Mouse (Mus musculus): ENCODE data around the gene Gm19426. TPM values are rescaled to one million over a fixed set of nuclear protein-coding genes. Genes with fewer than 3 reads are reported as not detected.
"Not testable (repeated sequence)": the region's sequence is repeated elsewhere in the genome, so short reads cannot be mapped to it uniquely, and the experiment has no call there.

Gm19426 gene
- polyA plus RNA-seq, 1 experiment = 3.7 TPM

DNA sequence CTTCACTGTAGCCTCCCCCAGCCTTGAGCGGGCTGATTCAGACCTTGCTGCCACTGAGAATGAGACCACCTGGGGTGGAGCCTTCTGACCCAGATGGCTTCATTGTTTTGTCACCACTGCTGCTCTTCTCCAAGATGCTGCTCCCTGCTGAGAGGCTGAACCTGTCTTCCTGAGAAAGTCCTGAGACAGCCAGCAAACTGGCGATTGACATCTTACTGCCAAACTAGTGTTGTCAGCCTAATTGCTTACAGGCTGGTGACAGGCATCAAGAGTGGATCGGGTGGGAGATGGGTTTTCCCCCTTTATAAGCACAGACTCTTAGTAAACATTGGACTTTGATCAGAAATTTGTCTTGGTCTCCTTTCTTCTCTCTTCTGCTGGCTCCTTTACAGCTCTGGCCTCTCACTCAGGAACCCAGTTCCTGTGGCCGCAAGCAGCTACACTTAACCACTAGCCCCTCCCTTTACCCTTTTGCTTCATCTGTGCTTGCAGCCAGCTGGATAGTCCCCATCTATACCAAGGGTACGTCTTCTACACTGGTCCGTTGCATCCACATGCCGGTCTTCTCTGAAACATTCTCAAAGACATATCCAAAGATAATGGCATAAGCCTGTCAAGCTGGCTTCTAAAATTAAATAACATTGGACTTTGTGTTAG, 13.7 kb upstream of the Gm19426 start:
- DNase-seq (ENCODE audit: extremely low spot score in 1 of 2, low spot score in 1 of 2) = no peak

- DNase-seq (ENCODE audit: extremely low spot score in 1 of 2, low spot score in 1 of 2) = no peak
Observed at GRCm38 (mm10) chr2:84756245-84756644, 12.8 kb upstream of the Gm19426 start.

DNA sequence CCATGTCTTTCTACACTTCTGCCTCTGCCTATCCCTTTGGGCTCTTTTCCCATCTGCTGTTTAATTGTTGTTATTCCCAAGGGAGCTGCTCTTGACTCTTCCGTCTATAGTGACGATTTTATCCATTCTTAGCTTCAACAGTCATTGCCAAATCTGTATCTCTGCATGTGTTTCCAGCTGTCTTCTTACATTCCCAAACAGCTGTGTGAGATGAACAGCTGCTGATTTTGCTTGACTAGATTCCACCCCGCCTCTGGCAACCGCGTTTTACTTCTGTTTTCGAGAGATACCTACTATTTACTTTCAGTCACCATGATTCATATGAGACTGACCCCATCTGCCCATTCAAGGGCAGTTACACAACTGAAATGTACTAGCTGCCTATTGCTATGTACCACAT, 6.7 kb upstream of the Gm19426 start:
- no peak for DNase-seq (ENCODE audit: extremely low spot score in 1 of 2, low spot score in 1 of 2)

DNA sequence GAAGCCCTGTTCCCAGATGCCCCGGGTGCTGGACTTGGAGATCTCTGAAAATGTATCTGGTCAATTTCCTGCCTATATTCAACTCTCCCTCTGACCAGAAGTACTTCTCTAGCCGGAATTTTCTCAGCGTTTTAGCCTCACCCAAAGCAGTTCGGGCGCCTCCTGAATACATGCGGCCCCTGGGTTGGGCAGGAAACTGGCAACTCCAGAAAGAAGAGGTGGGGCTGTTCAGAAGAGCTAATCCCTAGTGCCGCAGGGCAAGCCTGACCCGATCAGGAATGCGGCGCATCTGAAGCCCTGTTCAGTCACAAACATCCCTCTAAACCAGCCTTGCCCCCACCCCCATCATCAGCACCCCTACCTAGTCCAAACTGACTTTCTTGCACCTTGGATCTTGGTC, 671 bp upstream of the Gm19426 start:
- no peak for DNase-seq (ENCODE audit: extremely low spot score in 1 of 2, low spot score in 1 of 2)

GRCm38 (mm10) chr2:84742451-84743283, 788 bp downstream of the Gm19426 start:
- no peak for DNase-seq (ENCODE audit: extremely low spot score in 1 of 2, low spot score in 1 of 2)

DNA sequence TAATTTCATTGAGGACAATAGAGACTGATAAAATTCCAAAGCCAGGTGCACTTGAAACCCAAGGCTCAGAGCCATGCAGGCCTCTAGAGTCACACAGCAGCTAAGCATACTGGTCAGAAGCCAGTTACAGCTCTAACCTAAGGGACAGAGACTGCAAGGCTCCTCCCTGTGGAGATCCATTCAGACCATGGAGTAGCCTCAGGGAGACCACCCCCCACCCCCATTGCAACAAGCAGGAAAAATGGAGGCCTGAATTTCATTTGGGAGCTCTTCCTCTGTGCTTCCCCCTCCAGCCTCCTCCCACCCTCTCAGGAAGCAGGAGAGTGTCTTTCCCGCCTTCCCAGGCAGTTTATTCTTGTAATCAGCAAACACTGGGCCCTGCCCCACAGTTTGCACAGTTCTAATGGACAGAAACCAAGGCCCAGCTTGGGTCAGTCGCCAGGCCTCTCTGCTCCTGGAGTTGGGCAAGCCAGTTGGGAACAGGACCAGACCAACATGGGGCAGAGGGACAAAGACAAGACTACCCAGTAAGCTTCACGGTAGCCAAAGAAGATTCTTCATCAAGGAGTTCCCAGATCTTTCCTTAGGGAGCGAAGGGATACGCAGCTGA, 1.5 kb downstream of the Gm19426 start:
- no peak for DNase-seq (ENCODE audit: extremely low spot score in 1 of 2, low spot score in 1 of 2)

- peak in 1 of 2 experiments; percentile 45 for DNase-seq (ENCODE audit: extremely low spot score in 1 of 2, low spot score in 1 of 2)
Observed at GRCm38 (mm10) chr2:84740608-84741333, 2.7 kb downstream of the Gm19426 start.

GRCm38 (mm10) chr2:84738271-84738911, 5.1 kb downstream of the Gm19426 start:
- no peak for DNase-seq (ENCODE audit: extremely low spot score in 1 of 2, low spot score in 1 of 2)

DNA sequence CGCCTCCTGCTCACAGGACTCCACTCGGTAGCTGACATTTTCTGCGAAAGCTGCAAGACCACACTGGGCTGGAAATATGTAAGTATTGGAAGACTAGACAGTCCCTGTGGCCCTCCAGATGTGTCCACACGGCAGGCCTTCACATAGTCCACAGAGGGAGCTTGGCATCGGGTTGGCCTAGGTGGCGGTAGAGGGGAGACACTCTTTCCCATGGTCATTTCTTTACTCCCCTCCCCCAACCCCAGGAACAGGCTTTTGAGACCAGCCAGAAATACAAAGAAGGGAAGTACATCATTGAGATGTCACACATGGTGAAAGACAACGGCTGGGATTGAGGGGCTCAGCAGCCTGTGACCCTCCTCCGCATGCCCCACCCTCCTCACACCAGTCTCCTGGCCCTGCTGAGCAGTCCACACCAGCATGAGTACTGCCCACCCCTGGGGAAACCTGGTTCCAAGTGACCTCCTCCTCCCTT, 6.0 kb downstream of the Gm19426 start:
- DNase-seq (ENCODE audit: extremely low spot score in 1 of 2, low spot score in 1 of 2) = no peak

GRCm38 (mm10) chr2:84736312-84737161, 6.9 kb downstream of the Gm19426 start:
- no peak for DNase-seq (ENCODE audit: extremely low spot score in 1 of 2, low spot score in 1 of 2)

GRCm38 (mm10) chr2:84735346-84735920, 8.0 kb downstream of the Gm19426 start:
- no peak for DNase-seq (ENCODE audit: extremely low spot score in 1 of 2, low spot score in 1 of 2)

DNA sequence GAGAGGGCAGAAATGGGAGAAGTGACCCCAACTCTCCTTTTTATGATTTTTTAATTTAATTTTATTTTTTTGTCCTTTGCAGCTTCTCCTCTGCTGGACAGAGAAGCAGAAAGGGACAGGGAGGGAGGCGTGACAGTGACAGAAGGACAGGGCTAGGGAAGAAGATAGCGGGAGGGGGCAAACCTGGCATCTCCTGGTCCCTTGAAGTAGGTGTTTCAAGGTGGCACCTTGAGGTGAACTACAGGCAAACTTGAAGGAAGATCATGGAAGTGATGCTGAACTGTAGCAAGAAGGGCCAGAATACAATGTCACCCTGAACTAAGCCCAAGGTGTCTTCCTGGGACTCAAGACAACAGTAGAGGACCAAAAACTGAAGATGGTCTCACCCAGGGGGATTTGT, 8.5 kb downstream of the Gm19426 start:
- DNase-seq (ENCODE audit: extremely low spot score in 1 of 2, low spot score in 1 of 2) = no peak

DNA sequence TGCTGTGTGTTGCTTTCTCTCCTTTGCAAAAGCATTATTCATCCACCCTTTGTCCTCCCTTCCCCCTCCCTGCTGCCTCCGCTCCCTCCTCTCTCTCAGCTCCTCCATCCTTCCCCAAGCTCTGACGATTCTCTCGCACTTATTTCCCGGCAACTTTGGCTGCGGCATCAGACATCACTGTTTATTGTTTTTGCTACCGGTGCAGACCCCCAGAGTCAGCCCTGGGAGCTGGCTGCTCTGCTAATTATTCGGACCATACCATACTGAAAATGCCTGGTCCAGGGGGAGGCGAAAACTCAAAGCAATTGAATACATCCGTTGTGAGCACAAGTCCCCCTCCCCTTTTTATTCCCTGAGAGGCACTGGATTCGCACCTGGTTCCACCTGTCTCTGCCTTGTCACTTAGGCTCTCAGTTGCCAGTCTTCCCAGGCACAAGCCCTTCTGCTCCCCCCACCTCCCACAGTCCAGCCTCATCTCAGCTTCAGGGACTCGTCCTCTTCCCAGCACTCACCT, 9.0 kb downstream of the Gm19426 start:
- DNase-seq (ENCODE audit: extremely low spot score in 1 of 2, low spot score in 1 of 2) = peak in 1 of 2 experiments; percentile 50

- DNase-seq (ENCODE audit: extremely low spot score in 1 of 2, low spot score in 1 of 2) = peak; percentile 70 to 81
Observed at GRCm38 (mm10) chr2:84733579-84734300, 9.7 kb downstream of the Gm19426 start, which contains the start of gene Ypel4. Gene Ypel4 (plus strand): TSS chr2:84734058.

DNA sequence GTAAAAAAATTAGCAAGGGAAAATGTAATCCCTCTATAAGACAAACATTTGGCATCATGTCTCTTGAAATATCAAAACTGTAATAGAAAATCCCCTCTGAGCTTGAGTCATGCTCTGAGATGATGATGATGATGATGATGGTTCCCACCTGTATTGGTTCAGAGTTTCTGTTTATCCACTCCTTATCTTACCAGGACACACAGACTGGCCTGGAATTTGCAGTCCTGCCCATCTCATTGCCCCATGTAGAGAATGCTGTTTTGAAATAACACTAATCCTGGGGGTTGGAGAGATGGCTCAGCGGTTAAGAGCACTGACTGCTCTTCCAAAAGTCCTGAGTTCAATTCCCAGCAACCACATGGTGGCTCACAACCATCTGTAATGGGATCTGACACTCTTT, 11.1 kb downstream of the Gm19426 start:
- no peak for DNase-seq (ENCODE audit: extremely low spot score in 1 of 2, low spot score in 1 of 2)

GRCm38 (mm10) chr2:84731206-84731605, 12.2 kb downstream of the Gm19426 start:
- no peak for DNase-seq (ENCODE audit: extremely low spot score in 1 of 2, low spot score in 1 of 2)

DNA sequence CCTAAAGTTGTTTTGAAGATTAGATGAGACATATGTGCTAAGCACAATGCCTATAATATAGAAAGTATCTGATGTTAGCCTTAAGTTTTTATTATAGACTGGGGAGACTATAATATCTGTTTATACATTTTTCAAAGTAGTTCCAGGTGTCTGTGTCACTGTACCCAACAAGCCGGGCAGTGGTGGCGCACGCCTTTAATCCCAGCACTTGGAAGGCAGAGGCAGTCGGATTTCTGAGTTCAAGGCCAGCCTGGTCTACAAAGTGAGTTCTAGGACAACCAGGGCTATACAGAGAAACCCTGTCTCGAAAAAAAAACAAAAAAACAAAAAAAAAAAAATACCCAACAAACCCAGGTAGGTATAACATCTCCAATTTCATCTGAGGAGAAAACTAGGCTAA, 15.3 kb downstream of the Gm19426 start:
- DNase-seq (ENCODE audit: extremely low spot score in 1 of 2, low spot score in 1 of 2) = not testable (repeated sequence)
